Mouse (Mus musculus) stomach, embryonic 16.5 days (tissue): ENCODE measurements around the gene Vamp9. TPM values are rescaled to one million over a fixed set of nuclear protein-coding genes. Genes with fewer than 3 reads are reported as not detected.

Source experiments
- ATAC-seq: fragments of 200-750 bp; cut with Nextera tagmentation; 2 replicates; pipeline ENCODE4 v1.8.0; 2017; ENCODE audit warnings: moderate number of reproducible peaks, moderate TSS enrichment; ENCODE audit not compliant: insufficient read depth, low FRiP score
- H3K27ac ChIP-seq: fragments of 300-500 bp; sonication (generic); 2 replicates; pipeline ENCODE4 v1.5.1; 2014; ENCODE audit warnings: low read length
- H3K27me3 ChIP-seq: fragments of 300-500 bp; sonication (generic); 2 replicates; pipeline ENCODE4 v1.6.1; 2014; ENCODE audit warnings: low read length, control low read depth, mixed read lengths; ENCODE audit not compliant: control insufficient read depth, insufficient read depth
- H3K36me3 ChIP-seq: fragments of 300-500 bp; sonication (generic); 2 replicates; pipeline ENCODE4 v1.6.1; 2014; ENCODE audit warnings: low read length; ENCODE audit not compliant: control insufficient read depth, insufficient read depth
- H3K4me1 ChIP-seq: fragments of 300-500 bp; sonication (generic); 2 replicates; pipeline ENCODE4 v1.6.1; 2014; ENCODE audit warnings: low read length, control low read depth, mixed read lengths; ENCODE audit not compliant: control insufficient read depth, insufficient read depth
- H3K4me2 ChIP-seq: fragments of 300-500 bp; sonication (generic); 2 replicates; pipeline ENCODE4 v1.6.1; 2014; ENCODE audit warnings: low read depth, low read length, mixed read lengths
- H3K4me3 ChIP-seq: fragments of 300-500 bp; sonication (generic); replicated peaks from 2 replicates; pipeline ENCODE4 v1.5.1; 2014; ENCODE audit warnings: mild to moderate bottlenecking, low read length
- H3K9ac ChIP-seq: fragments of 300-500 bp; sonication (generic); 2 replicates; pipeline ENCODE4 v1.6.1; 2014; ENCODE audit warnings: low read length
- H3K9me3 ChIP-seq: fragments of 300-500 bp; sonication (generic); replicated peaks from 2 replicates; pipeline ENCODE4 v1.6.1; 2016; ENCODE audit warnings: low read length, control low read depth; ENCODE audit not compliant: control insufficient read depth
- WGBS: fragments of 180-500 bp; shearing (Covaris S2); extraction: QIAGEN DNeasy Blood & Tissue Kit; methylation state at CpG from one replicate; pipeline ENCODE4 v1.1.7; 2014; 5-methylcytosine and 5-hydroxymethylcytosine counted together
- polyA plus RNA-seq: library from polyadenylated mRNA; unstranded; fragments of >200 nt; fragmentation: Nextera tagmentation; extraction: Ambion mirVana; gene quantifications from 2 replicates; pipeline ENCODE4 v1.2.1, GENCODE M21; 2015

Vamp9 gene
- polyA plus RNA-seq, 1 experiment from 2014 or later, result not detected

GRCm38 (mm10) chr5:99959960-99960359, 53.9 kb downstream of the Vamp9 start:
- Histone ChIP-seq H3K36me3 (peaks cover 13% of the 10 kb centered on the region; the same call in 1 of the 2 replicates), H3K27me3 (no peaks in the 10 kb centered on the region)

DNA sequence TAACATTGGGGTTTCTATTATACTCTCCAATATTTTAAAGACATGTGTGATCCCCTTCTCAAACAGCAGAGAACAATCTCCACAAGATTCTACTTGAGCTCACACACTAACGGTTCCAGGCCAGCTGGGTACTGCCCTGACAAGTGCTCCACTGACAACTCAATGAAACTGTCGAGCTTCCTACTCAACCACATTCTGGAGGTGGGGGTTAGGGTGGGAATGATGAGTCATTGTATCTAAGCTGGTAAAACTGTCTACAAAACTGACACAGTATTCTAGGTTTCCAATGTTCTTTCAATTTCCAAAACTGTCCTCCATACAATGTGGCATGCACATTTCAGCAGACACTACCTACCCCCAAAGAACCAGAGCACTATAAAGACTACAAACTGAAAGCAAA, 67.9 kb downstream of the Vamp9 start:
- 7% methylated on average over 2 of the region's 2 CpGs for WGBS
- H3K4me2 ChIP-seq, result peak overlapping the region; percentile 31; the same call in 1 of the 2 replicates
- H3K9me3 ChIP-seq, result no peaks in the 10 kb centered on the region
- H3K9ac ChIP-seq, result no peak overlapping the region
- no peaks in the 10 kb centered on the region for H3K27me3 ChIP-seq
- H3K27ac ChIP-seq, result no peak overlapping the region
- no peak for ATAC-seq
- no peak overlapping the region for H3K4me3 ChIP-seq
- H3K36me3 ChIP-seq, result peaks cover 6% of the 10 kb centered on the region; the same call in 1 of the 2 replicates
- peaks cover 27% of the 10 kb centered on the region for H3K4me1 ChIP-seq

More at GRCm38 (mm10) chr5:99959960-99960359, 53.9 kb downstream of the Vamp9 start:
- ATAC-seq, result no peak
- 68% methylated on average over 2 of the region's 2 CpGs for WGBS
- no peak overlapping the region for H3K9ac ChIP-seq
- H3K4me2 ChIP-seq, result no peak overlapping the region
- no peak overlapping the region for H3K27ac ChIP-seq
- no peak overlapping the region for H3K4me3 ChIP-seq
- no peaks in the 10 kb centered on the region for H3K9me3 ChIP-seq
- no peaks in the 10 kb centered on the region for H3K4me1 ChIP-seq

- H3K4me2 ChIP-seq, result peak overlapping the region; percentile 79
- H3K4me1 ChIP-seq, result peaks cover 30% of the 10 kb centered on the region
- no peak overlapping the region for H3K27ac ChIP-seq
- no peaks in the 10 kb centered on the region for H3K27me3 ChIP-seq
- H3K9ac ChIP-seq, result peak overlapping the region; percentile 3; the same call in 1 of the 2 replicates
- no peak for ATAC-seq
- H3K9me3 ChIP-seq, result no peaks in the 10 kb centered on the region
- H3K36me3 ChIP-seq, result peaks cover 6% of the 10 kb centered on the region; the same call in 1 of the 2 replicates
- WGBS, result 25% methylated on average over 4 of the region's 4 CpGs
- H3K4me3 ChIP-seq, result peak overlapping the region; percentile 3
Observed at GRCm38 (mm10) chr5:99975061-99975460, 69.0 kb downstream of the Vamp9 start.

DNA sequence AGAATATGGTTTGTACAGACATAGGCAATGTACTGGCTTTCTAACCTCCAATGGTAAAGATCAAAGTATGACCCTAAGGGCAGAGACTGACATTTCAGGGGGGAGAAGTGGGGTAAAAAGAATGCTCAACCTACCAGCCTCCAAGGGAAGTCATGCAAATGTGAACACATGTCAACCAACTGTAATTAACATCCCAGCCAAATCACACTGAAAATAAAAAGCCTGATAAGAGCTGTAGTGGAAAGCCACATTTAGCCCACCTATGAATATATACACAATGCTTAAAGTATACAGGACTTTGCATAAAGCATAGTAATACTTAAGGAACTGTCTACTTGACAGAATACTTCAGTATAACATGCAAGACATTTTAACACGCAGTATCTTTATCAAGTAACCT, 69.7 kb downstream of the Vamp9 start:
- H3K4me3 ChIP-seq, result peak overlapping the region; percentile 34

GRCm38 (mm10) chr5:99976334-99976955, 70.4 kb downstream of the Vamp9 start:
- Histone ChIP-seq H3K9me3 (no peaks in the 10 kb centered on the region), H3K27ac (peak overlapping the region; percentile 99; the same call in 1 of the 2 replicates), H3K4me1 (peaks cover 27% of the 10 kb centered on the region), H3K27me3 (no peaks in the 10 kb centered on the region), H3K4me2 (peak overlapping the region; percentile 79), H3K4me3 (peak overlapping the region; percentile 71), H3K36me3 (peaks cover 6% of the 10 kb centered on the region; the same call in 1 of the 2 replicates), H3K9ac (peak overlapping the region; percentile 98)
- 3% methylated on average over 8 of the region's 8 CpGs for WGBS
- ATAC-seq, result no peak

More for the DNA sequence above, 69.7 kb downstream of the Vamp9 start:
- H3K36me3 ChIP-seq, result peaks cover 6% of the 10 kb centered on the region; the same call in 1 of the 2 replicates
- peaks cover 27% of the 10 kb centered on the region for H3K4me1 ChIP-seq
- no peaks in the 10 kb centered on the region for H3K9me3 ChIP-seq
- ATAC-seq, result no peak
- H3K9ac ChIP-seq, result no peak overlapping the region
- 37% methylated on average over 1 of the region's 1 CpGs for WGBS
- peak overlapping the region; percentile 79 for H3K4me2 ChIP-seq
- H3K27ac ChIP-seq, result no peak overlapping the region
- H3K27me3 ChIP-seq, result no peaks in the 10 kb centered on the region

GRCm38 (mm10) chr5:99977516-99978301, 71.7 kb downstream of the Vamp9 start:
- peak; percentile 69 for ATAC-seq
- peak overlapping the region; percentile 98 for H3K9ac ChIP-seq
- H3K4me2 ChIP-seq, result peak overlapping the region; percentile 79
- under 1% methylated on average over 47 of the region's 50 CpGs for WGBS
- H3K36me3 ChIP-seq, result peaks cover 6% of the 10 kb centered on the region; the same call in 1 of the 2 replicates
- peak overlapping the region; percentile 99 for H3K27ac ChIP-seq
- peaks cover 27% of the 10 kb centered on the region for H3K4me1 ChIP-seq
- no peaks in the 10 kb centered on the region for H3K9me3 ChIP-seq
- no peaks in the 10 kb centered on the region for H3K27me3 ChIP-seq
- peak overlapping the region; percentile 71 for H3K4me3 ChIP-seq

DNA sequence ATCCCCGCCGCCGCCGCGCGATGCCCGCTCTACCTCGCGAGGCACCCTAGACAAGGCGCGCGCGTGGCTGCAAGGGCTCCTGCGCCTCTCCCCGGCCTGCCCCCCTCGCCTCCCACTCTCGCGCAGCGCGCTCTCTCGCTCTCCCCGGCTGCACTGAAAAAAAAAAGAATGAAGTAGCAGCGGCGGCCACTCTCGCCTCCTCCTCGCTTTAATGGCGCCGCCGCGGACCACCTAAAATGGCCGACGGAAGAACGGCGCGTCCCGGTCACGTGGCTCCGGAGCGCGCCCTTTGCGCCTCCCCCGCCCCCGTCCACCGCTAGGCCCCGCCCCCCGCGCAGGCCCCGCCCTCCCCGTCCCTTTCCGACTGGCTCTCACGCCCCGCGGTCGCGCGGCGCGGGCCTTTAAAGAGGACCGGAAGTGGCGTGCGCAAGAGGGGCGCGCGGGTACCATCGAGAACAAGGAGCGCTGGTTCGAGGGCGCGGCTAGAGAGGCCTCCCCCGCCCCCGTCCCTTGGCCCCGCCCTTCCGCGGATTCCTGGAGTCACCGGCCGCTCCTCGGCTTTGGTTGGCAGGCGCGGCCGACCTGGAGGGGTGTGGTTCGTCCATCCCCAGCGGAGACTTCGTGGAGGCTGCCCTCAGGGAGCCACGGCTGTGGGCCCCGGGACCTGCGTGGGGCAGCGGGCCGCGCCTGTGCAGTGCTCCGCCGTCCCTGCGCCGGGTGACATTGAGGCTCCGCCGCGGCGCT, 72.8 kb downstream of the Vamp9 start, which contains the start of the genes Hnrnpd and 4930524J08Rik:
Hnrnpd (minus strand) TSS at position 240 of the 744 bp plus-strand sequence.
4930524J08Rik (plus strand) TSS at position 363 of the 744 bp plus-strand sequence.
- under 1% methylated on average over 94 of the region's 97 CpGs for WGBS
- Histone ChIP-seq H3K36me3 (peaks cover 6% of the 10 kb centered on the region; the same call in 1 of the 2 replicates), H3K4me3 (peak within 1 kb of the TSS; percentile 71), H3K4me2 (peak within 1 kb of the TSS; percentile 79), H3K4me1 (peaks cover 17% of the 10 kb centered on the region), H3K9me3 (no peaks in the 10 kb centered on the region), H3K27ac (peak within 1 kb of the TSS; percentile 99), H3K27me3 (no peaks in the 10 kb centered on the region), H3K9ac (peak within 1 kb of the TSS; percentile 98)
- ATAC-seq, result peak; percentile 97

DNA sequence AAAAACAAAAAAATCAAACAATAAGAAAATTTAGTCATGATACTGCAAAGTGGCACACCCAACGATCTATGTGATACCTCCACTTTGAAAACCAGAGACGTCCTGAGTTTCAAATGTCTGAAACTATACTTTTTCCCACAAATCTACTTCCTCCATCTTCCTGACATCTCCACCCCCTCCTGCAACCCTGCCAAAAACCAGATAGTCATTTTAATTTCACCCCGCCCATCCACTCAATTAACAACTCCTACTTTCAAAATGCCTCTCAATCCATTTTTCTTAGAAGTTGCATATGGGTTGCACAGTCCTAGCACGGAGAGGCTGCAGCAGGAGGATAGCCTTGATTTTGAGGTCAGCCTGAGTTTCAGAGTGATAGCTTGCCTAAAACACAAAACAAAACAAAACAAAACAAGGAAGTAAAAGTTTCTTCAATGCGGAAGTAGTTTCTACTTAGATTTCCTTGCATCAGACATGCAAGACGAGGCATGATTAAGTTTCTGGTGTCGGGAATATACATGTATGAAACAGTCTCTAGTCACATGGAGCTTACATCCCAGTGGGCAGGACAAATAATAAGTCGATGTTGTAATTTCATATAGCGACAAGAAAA, 77.5 kb downstream of the Vamp9 start:
- no peak overlapping the region for H3K4me2 ChIP-seq
- H3K4me1 ChIP-seq, result peaks cover 3% of the 10 kb centered on the region
- no peak overlapping the region for H3K4me3 ChIP-seq
- ATAC-seq, result no peak
- H3K27me3 ChIP-seq, result no peaks in the 10 kb centered on the region
- WGBS, result 82% methylated on average over 9 of the region's 9 CpGs
- no peaks in the 10 kb centered on the region for H3K36me3 ChIP-seq
- H3K27ac ChIP-seq, result no peak overlapping the region
- H3K9ac ChIP-seq, result no peak overlapping the region
- no peaks in the 10 kb centered on the region for H3K9me3 ChIP-seq
